Mouse (Mus musculus) olfactory bulb, adult 2 months (tissue): Measurements from ENCODE around the gene Fnip2.

ENCODE experiments used
- CTCF ChIP-seq: fragments of 200-500 bp; IDR thresholded peaks from 2 replicates; pipeline ENCODE4 v1.5.1; 2012; ENCODE audit warnings: low read depth, mild to moderate bottlenecking, low read length, moderate library complexity; ENCODE audit not compliant: insufficient read depth
- POLR2A ChIP-seq: fragments of 200-500 bp; IDR thresholded peaks from 2 replicates; pipeline ENCODE4 v1.6.1; 2012; ENCODE audit warnings: mild to moderate bottlenecking, low read depth, low read length, moderate library complexity; ENCODE audit not compliant: insufficient read depth

- TF ChIP-seq CTCF (no peak), POLR2A (no peak)
These were observed 133.2 kb downstream of the Fnip2 start for GRCm38 (mm10) chr3:79434436-79434835.
